Mouse (Mus musculus): Measurements from ENCODE around the gene Fermt3.

The Fermt3 gene

GRCm38 (mm10) chr19:7039088-7039720, 19.9 kb upstream of the Fermt3 start:
- DNase-seq (ENCODE audit: low spot score) = peak; percentile 43

- DNase-seq (ENCODE audit: low spot score) = no peak
These were observed 14.7 kb upstream of the Fermt3 start for GRCm38 (mm10) chr19:7034006-7034405.

- no peak for DNase-seq (ENCODE audit: low spot score)
These were observed 10.3 kb upstream of the Fermt3 start for GRCm38 (mm10) chr19:7029531-7029930.

- peak; percentile 64 for DNase-seq (ENCODE audit: low spot score)
These were observed 964 bp upstream of the Fermt3 start for GRCm38 (mm10) chr19:7020224-7020641.

- DNase-seq (ENCODE audit: low spot score) = no peak
These were observed 723 bp downstream of the Fermt3 start for GRCm38 (mm10) chr19:7018546-7018945.

GRCm38 (mm10) chr19:7017541-7018457, 1.5 kb downstream of the Fermt3 start:
- DNase-seq (ENCODE audit: low spot score) = no peak

GRCm38 (mm10) chr19:7014481-7015135, 4.7 kb downstream of the Fermt3 start:
- no peak for DNase-seq (ENCODE audit: low spot score)

GRCm38 (mm10) chr19:7013984-7014383, 5.3 kb downstream of the Fermt3 start:
- DNase-seq (ENCODE audit: low spot score) = no peak

- DNase-seq (ENCODE audit: low spot score) = no peak
These were observed 6.8 kb downstream of the Fermt3 start for GRCm38 (mm10) chr19:7012426-7012825.

- DNase-seq (ENCODE audit: low spot score) = no peak
These were observed 12.2 kb downstream of the Fermt3 start for GRCm38 (mm10) chr19:7006892-7007593.

- no peak for DNase-seq (ENCODE audit: low spot score)
These were observed 19.8 kb downstream of the Fermt3 start for GRCm38 (mm10) chr19:6999360-7000063.

- DNase-seq (ENCODE audit: low spot score) = no peak
These were observed 21.5 kb downstream of the Fermt3 start for GRCm38 (mm10) chr19:6997721-6998290.

GRCm38 (mm10) chr19:6996006-6996405, 23.3 kb downstream of the Fermt3 start, which contains the start of the genes Nudt22 and Trpt1:
Nudt22 (minus strand) TSS chr19:6996117.
Trpt1 (plus strand) TSS chr19:6996131.
- DNase-seq (ENCODE audit: low spot score) = peak; percentile 80

GRCm38 (mm10) chr19:6995255-6995991, 23.8 kb downstream of the Fermt3 start:
- DNase-seq (ENCODE audit: low spot score) = no peak

- DNase-seq (ENCODE audit: low spot score) = no peak
These were observed 24.8 kb downstream of the Fermt3 start for GRCm38 (mm10) chr19:6994489-6994888.

GRCm38 (mm10) chr19:6994002-6994401, 25.3 kb downstream of the Fermt3 start:
- DNase-seq (ENCODE audit: low spot score) = no peak

- no peak for DNase-seq (ENCODE audit: low spot score)
These were observed 26.1 kb downstream of the Fermt3 start for GRCm38 (mm10) chr19:6993011-6993770.

- peak; percentile 91 for DNase-seq (ENCODE audit: low spot score)
These were observed 27.0 kb downstream of the Fermt3 start, which contains the start of gene Dnajc4 for GRCm38 (mm10) chr19:6992011-6992858. Dnajc4 (minus strand) TSS chr19:6992572.
